Mouse (Mus musculus): ENCODE measurements around the gene Ston2. TPM values are rescaled to one million over a fixed set of nuclear protein-coding genes. Genes with fewer than 3 reads are reported as not detected.

Gene Ston2
- total and polyA plus RNA-seq, 2 experiments, result 4.6 to 9.3 TPM

DNA sequence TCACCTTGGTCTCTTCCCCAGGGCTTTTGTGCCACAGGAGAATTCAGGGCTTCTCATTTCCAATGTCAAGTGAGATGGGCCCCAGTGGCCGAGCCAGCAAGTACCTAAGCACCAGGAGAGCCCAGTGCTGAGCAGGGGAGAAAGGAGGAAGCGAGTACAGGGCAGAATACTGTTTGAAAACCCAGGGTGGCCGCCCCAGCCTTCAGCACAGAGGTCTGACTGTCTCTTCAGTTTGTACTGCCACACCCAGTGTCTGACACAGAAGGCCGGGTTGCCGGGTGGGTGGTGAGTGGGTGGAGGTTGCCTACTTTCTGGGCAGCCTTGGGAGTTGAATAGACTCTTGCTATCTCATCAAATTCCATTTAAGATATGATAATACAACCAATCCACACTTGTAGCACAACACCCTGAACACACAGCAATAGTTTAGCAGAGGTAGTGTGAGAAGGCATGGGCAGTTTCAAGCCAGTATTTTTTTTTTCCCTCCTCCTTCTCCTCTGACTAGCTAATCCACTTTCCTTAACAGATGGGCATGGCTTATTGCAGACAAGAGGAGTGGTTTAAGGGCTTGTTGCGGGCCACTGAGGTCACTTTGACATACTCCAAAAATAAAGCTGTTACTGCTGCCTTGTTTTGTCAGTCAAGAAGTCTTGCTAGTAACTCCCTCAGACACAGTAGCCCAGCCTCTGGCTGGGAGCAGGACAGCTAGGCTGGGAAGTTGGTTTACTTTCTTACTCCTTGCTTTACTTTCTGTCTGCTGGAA is 142.6 kb downstream of the Ston2 start:
- DNase-seq (ENCODE audit: extremely low read depth, low read depth, low spot score), result no peak
- Histone ChIP-seq H3K9ac (ENCODE audit: low read depth, low read length) (no peak overlapping the region), H3K27ac (replicated peaks; ENCODE audit: insufficient read depth, low read depth, low read length) (no peak overlapping the region), H3K4me1 (ENCODE audit: control insufficient read depth, insufficient read depth, low read length) (no peaks in the 10 kb centered on the region), H3K27me3 (ENCODE audit: control insufficient read depth, insufficient read depth, low read length) (no peaks in the 10 kb centered on the region), H3K36me3 (ENCODE audit: control insufficient read depth, insufficient read depth, low read length) (no peaks in the 10 kb centered on the region), H3K4me3 (ENCODE audit: insufficient read depth, low read depth, low read length) (no peak overlapping the region), H3K79me2 (ENCODE audit: control insufficient read depth, insufficient read depth, low read length) (no peaks in the 10 kb centered on the region)
- WGBS, result 88% methylated on average over 6 of the region's 6 CpGs
- TF ChIP-seq CTCF (IDR thresholded peaks at IDR 0.05; ENCODE audit: low read depth, low read length) (no peak), POLR2A (IDR thresholded peaks at IDR 0.05; ENCODE audit: extremely low read depth, insufficient read depth, low read length) (no peak)

DNA sequence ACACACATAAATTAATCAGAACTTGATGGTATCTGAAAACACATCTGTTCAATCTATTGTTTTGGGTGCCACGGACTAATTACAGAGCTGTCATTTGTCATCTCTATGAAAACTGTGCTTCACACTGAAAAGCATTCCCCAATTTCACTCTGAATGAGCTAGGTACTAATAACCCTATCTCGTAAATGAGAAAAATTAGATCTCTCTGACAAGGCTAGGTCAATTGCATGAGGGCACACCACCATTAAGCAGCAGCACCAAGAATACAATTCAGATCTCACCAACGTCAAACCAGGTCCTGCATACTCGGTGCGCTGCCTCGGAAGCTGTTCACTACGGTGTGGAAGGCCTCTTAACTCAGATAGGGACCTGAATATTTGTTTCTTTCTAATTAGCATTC is 145.0 kb downstream of the Ston2 start:
- no peak for TF ChIP-seq CTCF (IDR thresholded peaks at IDR 0.05; ENCODE audit: low read depth, low read length)
- no peak for TF ChIP-seq POLR2A (IDR thresholded peaks at IDR 0.05; ENCODE audit: extremely low read depth, insufficient read depth, low read length)
- Histone ChIP-seq H3K79me2 (ENCODE audit: control insufficient read depth, insufficient read depth, low read length) (no peaks in the 10 kb centered on the region), H3K27ac (replicated peaks; ENCODE audit: insufficient read depth, low read depth, low read length) (no peak overlapping the region), H3K4me3 (ENCODE audit: insufficient read depth, low read depth, low read length) (no peak overlapping the region), H3K27me3 (ENCODE audit: control insufficient read depth, insufficient read depth, low read length) (no peaks in the 10 kb centered on the region), H3K36me3 (ENCODE audit: control insufficient read depth, insufficient read depth, low read length) (no peaks in the 10 kb centered on the region), H3K4me1 (ENCODE audit: control insufficient read depth, insufficient read depth, low read length) (0 out of 2 replicates have a peak, but pooled peaks cover under 1% of the 10 kb centered on the region), H3K9ac (ENCODE audit: low read depth, low read length) (no peak overlapping the region)
- no peak for DNase-seq (ENCODE audit: extremely low read depth, low read depth, low spot score)
- WGBS, result 96% methylated on average over 7 of the region's 7 CpGs

GRCm38 (mm10) chr12:91642426-91643093 is 145.6 kb downstream of the Ston2 start:
- WGBS, result 93% methylated on average over 12 of the region's 12 CpGs
- Histone ChIP-seq H3K4me3 (ENCODE audit: insufficient read depth, low read depth, low read length) (no peak overlapping the region), H3K27me3 (ENCODE audit: control insufficient read depth, insufficient read depth, low read length) (no peaks in the 10 kb centered on the region), H3K79me2 (ENCODE audit: control insufficient read depth, insufficient read depth, low read length) (no peaks in the 10 kb centered on the region), H3K36me3 (ENCODE audit: control insufficient read depth, insufficient read depth, low read length) (no peaks in the 10 kb centered on the region), H3K4me1 (ENCODE audit: control insufficient read depth, insufficient read depth, low read length) (peaks cover 7% of the 10 kb centered on the region), H3K27ac (replicated peaks; ENCODE audit: insufficient read depth, low read depth, low read length) (no peak overlapping the region), H3K9ac (ENCODE audit: low read depth, low read length) (no peak overlapping the region)
- TF ChIP-seq CTCF (IDR thresholded peaks at IDR 0.05; ENCODE audit: low read depth, low read length) (no peak), POLR2A (IDR thresholded peaks at IDR 0.05; ENCODE audit: extremely low read depth, insufficient read depth, low read length) (no peak)
- no peak for DNase-seq (ENCODE audit: extremely low read depth, low read depth, low spot score)

- Histone ChIP-seq H3K27ac (replicated peaks; ENCODE audit: insufficient read depth, low read depth, low read length) (no peak overlapping the region), H3K4me1 (ENCODE audit: control insufficient read depth, insufficient read depth, low read length) (peaks cover 8% of the 10 kb centered on the region), H3K79me2 (ENCODE audit: control insufficient read depth, insufficient read depth, low read length) (no peaks in the 10 kb centered on the region), H3K4me3 (ENCODE audit: insufficient read depth, low read depth, low read length) (no peak overlapping the region), H3K27me3 (ENCODE audit: control insufficient read depth, insufficient read depth, low read length) (no peaks in the 10 kb centered on the region), H3K36me3 (ENCODE audit: control insufficient read depth, insufficient read depth, low read length) (no peaks in the 10 kb centered on the region), H3K9ac (ENCODE audit: low read depth, low read length) (no peak overlapping the region)
- TF ChIP-seq CTCF (IDR thresholded peaks at IDR 0.05; ENCODE audit: low read depth, low read length) (no peak), POLR2A (IDR thresholded peaks at IDR 0.05; ENCODE audit: extremely low read depth, insufficient read depth, low read length) (no peak)
- DNase-seq (ENCODE audit: extremely low read depth, low read depth, low spot score), result no peak
- WGBS, result 38% methylated on average over 13 of the region's 13 CpGs
Observed at GRCm38 (mm10) chr12:91641631-91642141, 146.5 kb downstream of the Ston2 start.

- no peaks in the 10 kb centered on the region for H3K27me3 ChIP-seq (ENCODE audit: control insufficient read depth, insufficient read depth, low read length)
- no peaks in the 10 kb centered on the region for H3K79me2 ChIP-seq (ENCODE audit: control insufficient read depth, insufficient read depth, low read length)
- H3K36me3 ChIP-seq (ENCODE audit: control insufficient read depth, insufficient read depth, low read length), result no peaks in the 10 kb centered on the region
- no peak for DNase-seq (ENCODE audit: extremely low read depth, low read depth, low spot score)
- no peak overlapping the region for H3K4me3 ChIP-seq (ENCODE audit: insufficient read depth, low read depth, low read length)
- no peak overlapping the region for H3K9ac ChIP-seq (ENCODE audit: low read depth, low read length)
- H3K27ac ChIP-seq (replicated peaks; ENCODE audit: insufficient read depth, low read depth, low read length), result no peak overlapping the region
- peaks cover 8% of the 10 kb centered on the region for H3K4me1 ChIP-seq (ENCODE audit: control insufficient read depth, insufficient read depth, low read length)
- WGBS, result 59% methylated on average over 7 of the region's 7 CpGs
- TF ChIP-seq POLR2A (IDR thresholded peaks at IDR 0.05; ENCODE audit: extremely low read depth, insufficient read depth, low read length), result no peak
- TF ChIP-seq CTCF (IDR thresholded peaks at IDR 0.05; ENCODE audit: low read depth, low read length), result no peak
Observed at GRCm38 (mm10) chr12:91641133-91641532, 147.1 kb downstream of the Ston2 start.

Data from liver, adult 2 months (tissue).